ENCODE assay signal across 8 mouse cellular contexts in genomic region chr11:69880506-69880852, GRCm38 (mm10). TPM values are rescaled to one million over a fixed set of nuclear protein-coding genes. Genes with fewer than 3 reads are reported as not detected.
DNase-seq lines count a peak whose midpoint lies in the region; ATAC-seq and TF ChIP-seq lines count a peak whose summit lies in the region.

No protein-coding gene starts in this region.

- H3K27ac ChIP-seq in ES-Bruce4 (ENCODE audit: insufficient read depth, low read length) = peak overlapping the region; percentile 34; the same call in 1 of the 2 replicates

- no peaks in the 10 kb centered on the region for H3K36me3 ChIP-seq in ES-Bruce4 (ENCODE audit: control insufficient read depth, insufficient read depth, low read length, poor library complexity, severe bottlenecking)

- no peak for TF ChIP-seq EP300 in ES-Bruce4 (IDR thresholded peaks at IDR 0.05; ENCODE audit: insufficient read depth, low read depth, low read length)

- TF ChIP-seq CTCF in ES-Bruce4 (IDR thresholded peaks at IDR 0.05; ENCODE audit: low read depth, low read length) = peak; percentile 66

- H3K9ac ChIP-seq in ES-Bruce4 (ENCODE audit: low read depth, poor library complexity, severe bottlenecking) = peak overlapping the region; percentile 49

- no peak for TF ChIP-seq POLR2A in ES-Bruce4 (IDR thresholded peaks at IDR 0.05; ENCODE audit: insufficient read depth, low read length)

- H3K27me3 ChIP-seq in ES-Bruce4 (ENCODE audit: control insufficient read depth, insufficient read depth, low read length, poor library complexity, severe bottlenecking) = no peaks in the 10 kb centered on the region

- peak overlapping the region; percentile 81 for H3K4me3 ChIP-seq in ES-Bruce4 (ENCODE audit: low read depth, low read length)

- peaks cover 1% of the 10 kb centered on the region for H3K4me1 ChIP-seq in ES-Bruce4 (ENCODE audit: control insufficient read depth, insufficient read depth, low read length)

- no peaks in the 10 kb centered on the region for H3K9me3 ChIP-seq in ES-Bruce4 (replicated peaks; ENCODE audit: control insufficient read depth, insufficient read depth, low read length, poor library complexity, severe bottlenecking)

- peak; percentile 70 to 79 for DNase-seq in adrenal gland, postnatal 36 days
- DNase-seq in adrenal gland, adult 2 months = no peak
- peak; percentile 71 to 82 for DNase-seq in cerebellum, postnatal 14 days
- DNase-seq in kidney, postnatal 36 days = peak; percentile 84 to 88
- DNase-seq in lung, postnatal 36 days = peak; percentile 88
- DNase-seq in skeletal muscle tissue, adult 2 months (ENCODE audit: low read depth, low spot score) = peak; percentile 57

- peak; percentile 17; the same call in 1 of the 2 replicates for ATAC-seq in granulocyte monocyte progenitor cell, adult 5-6 weeks (replicated peaks; ENCODE audit: poor library complexity, severe bottlenecking)

RNA-seq across cellular contexts. Expression of gene Kctd11, which starts 0.7 kb away (rescaled TPM):
- 1 to 10 TPM; 4.2 to 5.4 TPM for total RNA-seq in adrenal gland, postnatal 36 days (2021)
- total RNA-seq in adrenal gland, adult 2 months (2021) = 1 to 10 TPM; 3.2 to 5.7 TPM
- 4.1 and 4.9 TPM in 2 replicates for polyA plus RNA-seq in adrenal gland, adult 2 months (2012; rRNA removed)
- polyA plus RNA-seq in ES-Bruce4 (2011; ENCODE audit: insufficient read depth, insufficient read length, low read depth, missing spikeins) = 5.2 and 6.3 TPM in 2 replicates
- 0.41 and 4.2 TPM in 2 replicates for total RNA-seq in granulocyte monocyte progenitor cell, adult 5-6 weeks (2014; fragmentation: Nextera tagmentation)
- total RNA-seq in granulocyte monocyte progenitor cell, adult 5-6 weeks (2017) = 1.1 and 2.6 TPM in 2 replicates

RNA-seq across cellular contexts. Expression of gene Tmem95, which starts 2.7 kb away (rescaled TPM):
- total RNA-seq in adrenal gland, postnatal 36 days (2021) = not detected
- not detected for total RNA-seq in adrenal gland, adult 2 months (2021)
- not detected in 2 replicates for polyA plus RNA-seq in adrenal gland, adult 2 months (2012; rRNA removed)
- polyA plus RNA-seq in ES-Bruce4 (2011; ENCODE audit: insufficient read depth, insufficient read length, low read depth, missing spikeins) = not detected in 2 replicates
- total RNA-seq in granulocyte monocyte progenitor cell, adult 5-6 weeks (2014; fragmentation: Nextera tagmentation) = not detected in 2 replicates
- total RNA-seq in granulocyte monocyte progenitor cell, adult 5-6 weeks (2017) = not detected in 2 replicates

RNA-seq across cellular contexts. Expression of gene Acap1, which starts 14.9 kb away (rescaled TPM):
- under 1 TPM; 0.23 to 0.89 TPM for total RNA-seq in adrenal gland, postnatal 36 days (2021)
- total RNA-seq in adrenal gland, adult 2 months (2021) = under 1 TPM; 0.46 to 0.69 TPM
- polyA plus RNA-seq in adrenal gland, adult 2 months (2012; rRNA removed) = 0.71 and 1.0 TPM in 2 replicates
- 1.5 and 2.3 TPM in 2 replicates for polyA plus RNA-seq in ES-Bruce4 (2011; ENCODE audit: insufficient read depth, insufficient read length, low read depth, missing spikeins)
- total RNA-seq in granulocyte monocyte progenitor cell, adult 5-6 weeks (2014; fragmentation: Nextera tagmentation) = 52.4 and 65.1 TPM in 2 replicates
- total RNA-seq in granulocyte monocyte progenitor cell, adult 5-6 weeks (2017) = 47.0 and 50.7 TPM in 2 replicates

RNA-seq across cellular contexts. Expression of gene 2810408A11Rik, which starts 20.3 kb away (rescaled TPM):
- 1 to 10 TPM in 1 of 2 experiments, under 1 TPM in 1; 0.46 to 1.4 TPM for total RNA-seq in adrenal gland, postnatal 36 days (2021)
- under 1 TPM; 0.66 to 0.86 TPM for total RNA-seq in adrenal gland, adult 2 months (2021)
- 0.18 and 0.74 TPM in 2 replicates for polyA plus RNA-seq in adrenal gland, adult 2 months (2012; rRNA removed)
- polyA plus RNA-seq in ES-Bruce4 (2011; ENCODE audit: insufficient read depth, insufficient read length, low read depth, missing spikeins) = 11.6 and 13.1 TPM in 2 replicates
- 1.3 and 3.5 TPM in 2 replicates for total RNA-seq in granulocyte monocyte progenitor cell, adult 5-6 weeks (2014; fragmentation: Nextera tagmentation)
- 3.6 and 6.4 TPM in 2 replicates for total RNA-seq in granulocyte monocyte progenitor cell, adult 5-6 weeks (2017)

RNA-seq across cellular contexts. Expression of gene Neurl4, which starts 20.4 kb away (rescaled TPM):
- total RNA-seq in adrenal gland, postnatal 36 days (2021) = 10 to 100 TPM; 42.5 to 47.5 TPM
- 10 to 100 TPM; 40.6 to 44.2 TPM for total RNA-seq in adrenal gland, adult 2 months (2021)
- polyA plus RNA-seq in adrenal gland, adult 2 months (2012; rRNA removed) = 38.6 and 47.6 TPM in 2 replicates
- polyA plus RNA-seq in ES-Bruce4 (2011; ENCODE audit: insufficient read depth, insufficient read length, low read depth, missing spikeins) = 27.9 and 32.4 TPM in 2 replicates
- 32.0 and 38.9 TPM in 2 replicates for total RNA-seq in granulocyte monocyte progenitor cell, adult 5-6 weeks (2014; fragmentation: Nextera tagmentation)
- 20.7 and 27.5 TPM in 2 replicates for total RNA-seq in granulocyte monocyte progenitor cell, adult 5-6 weeks (2017)

Comparison
In these comparisons a context has a peak if more than half of its experiments do, and no peak if none do; other contexts are left out.
1. RNA of gene Acap1, which starts 14.9 kb away (total RNA-seq): 47.0 to 65.1 TPM in granulocyte monocyte progenitor cell, adult 5-6 weeks; 0.23 to 0.89 TPM in adrenal gland, postnatal 36 days and 0.46 to 0.69 TPM in adrenal gland, adult 2 months; every median in the first group is over 10 times any median in the second.